Mouse (Mus musculus): ENCODE data around the gene Grhpr.
"Not testable (repeated sequence)": the region's sequence is repeated elsewhere in the genome, so short reads cannot be mapped to it uniquely, and the experiment has no call there.

Gene Grhpr

GRCm38 (mm10) chr4:45036048-45036447, 54.9 kb downstream of the Grhpr start:
- Histone ChIP-seq H3K27me3 (ENCODE audit: insufficient read depth, low read length) (no peaks in the 10 kb centered on the region), H3K9me3 (ENCODE audit: low read length) (no peaks in the 10 kb centered on the region), H3K4me3 (replicated peaks; ENCODE audit: low read length) (no peak overlapping the region), H3K4me1 (replicated peaks; ENCODE audit: low read depth, low read length) (peaks cover 6% of the 10 kb centered on the region; the same call in 1 of the 2 replicates), H3K36me3 (ENCODE audit: insufficient read depth, low read length) (peaks cover 48% of the 10 kb centered on the region)
- TF ChIP-seq NANOG (IDR thresholded peaks at IDR 0.05; ENCODE audit: borderline replicate concordance, low read length): no peak
- no peak for TF ChIP-seq POU5F1 (IDR thresholded peaks at IDR 0.05; ENCODE audit: borderline replicate concordance, low read length)
- no peak for TF ChIP-seq CTCF (conservative IDR thresholded peaks at IDR 0.05; ENCODE audit: low read length)

GRCm38 (mm10) chr4:45036571-45036970, 55.4 kb downstream of the Grhpr start:
- H3K9me3 ChIP-seq (ENCODE audit: low read length): no peaks in the 10 kb centered on the region
- H3K4me3 ChIP-seq (replicated peaks; ENCODE audit: low read length): no peak overlapping the region
- no peaks in the 10 kb centered on the region for H3K27me3 ChIP-seq (ENCODE audit: insufficient read depth, low read length)
- peaks cover 43% of the 10 kb centered on the region for H3K36me3 ChIP-seq (ENCODE audit: insufficient read depth, low read length)
- peaks cover 6% of the 10 kb centered on the region; the same call in 1 of the 2 replicates for H3K4me1 ChIP-seq (replicated peaks; ENCODE audit: low read depth, low read length)
- TF ChIP-seq POU5F1 (IDR thresholded peaks at IDR 0.05; ENCODE audit: borderline replicate concordance, low read length): no peak
- no peak for TF ChIP-seq CTCF (conservative IDR thresholded peaks at IDR 0.05; ENCODE audit: low read length)
- TF ChIP-seq NANOG (IDR thresholded peaks at IDR 0.05; ENCODE audit: borderline replicate concordance, low read length): no peak

- TF ChIP-seq CTCF (conservative IDR thresholded peaks at IDR 0.05; ENCODE audit: low read length) (no peak), NANOG (IDR thresholded peaks at IDR 0.05; ENCODE audit: borderline replicate concordance, low read length) (no peak), POU5F1 (IDR thresholded peaks at IDR 0.05; ENCODE audit: borderline replicate concordance, low read length) (no peak)
- H3K4me1 ChIP-seq (replicated peaks; ENCODE audit: low read depth, low read length): peaks cover 6% of the 10 kb centered on the region; the same call in 1 of the 2 replicates
Measured at GRCm38 (mm10) chr4:45037455-45038410, 56.5 kb downstream of the Grhpr start.

GRCm38 (mm10) chr4:45038879-45039278, 57.7 kb downstream of the Grhpr start:
- H3K4me1 ChIP-seq (replicated peaks; ENCODE audit: low read depth, low read length); H3K9me3 ChIP-seq (ENCODE audit: low read length); H3K27me3 ChIP-seq (ENCODE audit: insufficient read depth, low read length); H3K4me3 ChIP-seq (replicated peaks; ENCODE audit: low read length): not testable (repeated sequence)
- H3K36me3 ChIP-seq (ENCODE audit: insufficient read depth, low read length): peaks cover 20% of the 10 kb centered on the region

More at GRCm38 (mm10) chr4:45037455-45038410, 56.5 kb downstream of the Grhpr start:
- no peaks in the 10 kb centered on the region for H3K9me3 ChIP-seq (ENCODE audit: low read length)
- no peaks in the 10 kb centered on the region for H3K27me3 ChIP-seq (ENCODE audit: insufficient read depth, low read length)
- no peak overlapping the region for H3K4me3 ChIP-seq (replicated peaks; ENCODE audit: low read length)
- peaks cover 31% of the 10 kb centered on the region for H3K36me3 ChIP-seq (ENCODE audit: insufficient read depth, low read length)

GRCm38 (mm10) chr4:45039546-45039945, 58.4 kb downstream of the Grhpr start:
- H3K36me3 ChIP-seq (ENCODE audit: insufficient read depth, low read length): peaks cover 13% of the 10 kb centered on the region
- H3K9me3 ChIP-seq (ENCODE audit: low read length); H3K4me1 ChIP-seq (replicated peaks; ENCODE audit: low read depth, low read length): not testable (repeated sequence)

More at GRCm38 (mm10) chr4:45039546-45039945, 58.4 kb downstream of the Grhpr start:
- H3K4me3 ChIP-seq (replicated peaks; ENCODE audit: low read length); H3K27me3 ChIP-seq (ENCODE audit: insufficient read depth, low read length): not testable (repeated sequence)

Measured in E14TG2a.4 (cell line).